Comparison of ENCODE assay signal across 9 mouse cellular contexts in the genomic region with DNA sequence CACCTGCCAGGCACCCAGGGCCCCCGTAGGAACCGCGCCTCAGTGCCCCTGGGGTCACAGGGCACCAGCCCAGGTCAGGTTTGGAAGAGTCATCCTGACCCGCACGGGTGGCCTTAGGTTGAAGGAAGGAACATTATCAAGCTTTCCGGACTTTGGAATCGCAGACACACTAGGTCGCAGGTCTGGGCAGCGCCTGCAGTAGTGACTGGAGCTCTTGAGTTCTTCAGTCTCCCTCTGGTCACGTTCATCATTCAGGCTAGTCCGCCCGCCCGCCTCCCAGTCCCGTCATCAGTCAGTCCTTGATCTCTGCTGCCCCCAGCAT. TPM values are rescaled to one million over a fixed set of nuclear protein-coding genes. Genes with fewer than 3 reads are reported as not detected.
DNase-seq lines count a peak whose midpoint lies in the region; ATAC-seq and TF ChIP-seq lines count a peak whose summit lies in the region.
"Had no signal": no experiment of that assay in that cellular context is flagged by ENCODE, and none has a peak within 500 bp of the region (broad histone marks: within the 10 kb centered on the region; RNA-seq: fewer than 3 reads in every experiment).

No protein-coding gene starts in this region.

- H3K9me3 ChIP-seq in embryonic facial prominence, embryonic 10.5 days, result no peaks in the 10 kb centered on the region
- no peaks in the 10 kb centered on the region for H3K9me3 ChIP-seq in intestine, postnatal 0 days (ENCODE audit: control insufficient read depth)
- H3K9me3 ChIP-seq in midbrain, embryonic 14.5 days (ENCODE audit: control insufficient read depth, low read length), result no peaks in the 10 kb centered on the region

- H3K4me2 ChIP-seq in intestine, postnatal 0 days (replicated peaks; ENCODE audit: low read depth), result peak overlapping the region; percentile 78
- H3K4me2 ChIP-seq in midbrain, embryonic 14.5 days (ENCODE audit: low read length), result peak overlapping the region; percentile 56

- H3K36me3 ChIP-seq in embryonic facial prominence, embryonic 10.5 days (replicated peaks), result no peaks in the 10 kb centered on the region
- H3K36me3 ChIP-seq in intestine, postnatal 0 days (ENCODE audit: control insufficient read depth, insufficient read depth), result no peaks in the 10 kb centered on the region
- H3K36me3 ChIP-seq in midbrain, embryonic 14.5 days (ENCODE audit: control insufficient read depth, insufficient read depth, low read length), result no peaks in the 10 kb centered on the region

- peak; percentile 80 for ATAC-seq in intestine, postnatal 0 days
- 0 out of 2 replicates have a peak, but pooled peaks have one; percentile 46 for ATAC-seq in midbrain, embryonic 14.5 days (ENCODE audit: low FRiP score, low TSS enrichment)
- ATAC-seq: Patski had no signal

- H3K9ac ChIP-seq in intestine, postnatal 0 days (ENCODE audit: low read depth, low read length), result peak overlapping the region; percentile 40
- peak overlapping the region; percentile 34; the same call in 1 of the 2 replicates for H3K9ac ChIP-seq in midbrain, embryonic 14.5 days (replicated peaks; ENCODE audit: low read length)

- H3K27ac ChIP-seq in embryonic facial prominence, embryonic 10.5 days (replicated peaks), result peak overlapping the region; percentile 57; the same call in 1 of the 2 replicates
- H3K27ac ChIP-seq in intestine, postnatal 0 days (ENCODE audit: low read depth, low read length), result peak overlapping the region; percentile 61
- no peak overlapping the region for H3K27ac ChIP-seq in midbrain, embryonic 14.5 days (replicated peaks; ENCODE audit: low read depth, low read length)

- H3K27me3 ChIP-seq in embryonic facial prominence, embryonic 10.5 days (replicated peaks; ENCODE audit: low read depth, poor library complexity, severe bottlenecking), result peaks cover 25% of the 10 kb centered on the region
- no peaks in the 10 kb centered on the region for H3K27me3 ChIP-seq in intestine, postnatal 0 days (replicated peaks; ENCODE audit: control insufficient read depth, insufficient read depth, low read length)
- no peaks in the 10 kb centered on the region for H3K27me3 ChIP-seq in midbrain, embryonic 14.5 days (ENCODE audit: control insufficient read depth, insufficient read depth, low read length)
- H3K27me3 ChIP-seq: Patski had no signal

- H3K4me1 ChIP-seq in embryonic facial prominence, embryonic 10.5 days, result peaks cover 66% of the 10 kb centered on the region
- peaks cover 6% of the 10 kb centered on the region; the same call in 1 of the 2 replicates for H3K4me1 ChIP-seq in intestine, postnatal 0 days (replicated peaks; ENCODE audit: control insufficient read depth, insufficient read depth, low read length)
- H3K4me1 ChIP-seq in midbrain, embryonic 14.5 days (ENCODE audit: control insufficient read depth, insufficient read depth, low read length), result peaks cover 12% of the 10 kb centered on the region

- no peak; the same call in 1 of the 2 replicates for TF ChIP-seq CTCF in intestine, postnatal 0 days (IDR thresholded peaks at IDR 0.05; ENCODE audit: low read depth)

- 8% methylated on average over 14 of the region's 14 CpGs for WGBS in embryonic facial prominence, embryonic 10.5 days
- 4% methylated on average over 14 of the region's 14 CpGs for WGBS in intestine, postnatal 0 days
- 10% methylated on average over 14 of the region's 14 CpGs for WGBS in midbrain, embryonic 14.5 days

- DNase-seq in kidney, adult 18-20 months, result peak; percentile 67
- no peak for DNase-seq in kidney, postnatal 4 days
- peak; percentile 43 for DNase-seq in embryonic facial prominence, embryonic 10.5 days (ENCODE audit: low spot score)
- peak; percentile 36 for DNase-seq in midbrain, embryonic 14.5 days
- DNase-seq in adrenal gland, adult 18-20 months (ENCODE audit: low spot score in 2 of 2), result no peak
- no peak for DNase-seq in adrenal gland, postnatal 25 days
- no peak for DNase-seq in adrenal gland, postnatal 14 days

- H3K4me3 ChIP-seq in embryonic facial prominence, embryonic 10.5 days, result peak overlapping the region; percentile 50
- H3K4me3 ChIP-seq in intestine, postnatal 0 days (ENCODE audit: low read depth, low read length), result peak overlapping the region; percentile 34
- H3K4me3 ChIP-seq in midbrain, embryonic 14.5 days (replicated peaks; ENCODE audit: low read depth, low read length), result peak overlapping the region; percentile 19

RNA-seq across cellular contexts. Expression of gene Papln, which starts 0.6 kb away (rescaled TPM):
- 0.10 and 0.29 TPM in 2 replicates for polyA plus RNA-seq in embryonic facial prominence, embryonic 10.5 days (2016; fragmentation: Nextera tagmentation; extraction: Ambion mirVana)
- polyA plus RNA-seq in intestine, postnatal 0 days (2015; fragmentation: Nextera tagmentation; extraction: Ambion mirVana), result 1.7 and 1.8 TPM in 2 replicates
- 0.11 and 0.24 TPM in 2 replicates for polyA plus RNA-seq in midbrain, embryonic 14.5 days (2014; fragmentation: Nextera tagmentation; extraction: Ambion mirVana)
- 1 to 10 TPM; 2.3 to 2.8 TPM for total RNA-seq in adrenal gland, adult 18-20 months (2021)
- 1.4 and 2.0 TPM in 2 replicates for total RNA-seq in adrenal gland, postnatal 25 days (2021)
- 8.5 and 9.1 TPM in 2 replicates for total RNA-seq in adrenal gland, postnatal 14 days (2021)

Comparison
In these comparisons a context has a peak if more than half of its experiments do, and no peak if none do; other contexts are left out.
1. DNase-seq: peak in kidney, adult 18-20 months (single experiment), embryonic facial prominence, embryonic 10.5 days (single experiment) and midbrain, embryonic 14.5 days (single experiment); none in kidney, postnatal 4 days (0 of 2), adrenal gland, adult 18-20 months (0 of 2), adrenal gland, postnatal 25 days (single experiment) and adrenal gland, postnatal 14 days (single experiment).
2. Peak in every context shown above with its lines, with median percentiles within 50 percentile points of each other: H3K4me3 ChIP-seq.